Mouse (Mus musculus) ES-Bruce4 (cell line): ENCODE measurements around the gene Sema3c. TPM values are rescaled to one million over a fixed set of nuclear protein-coding genes. Genes with fewer than 3 reads are reported as not detected.

Experiments used
- H3K27ac ChIP-seq: 2 replicates; pipeline ENCODE4 v1.5.1; 2012; ENCODE audit warnings: low read length, inconsistent platforms; ENCODE audit not compliant: insufficient read depth
- H3K27me3 ChIP-seq: 2 replicates; pipeline ENCODE4 v1.6.1; 2012; ENCODE audit warnings: mild to moderate bottlenecking, low read length, inconsistent platforms; ENCODE audit not compliant: control insufficient read depth, poor library complexity, insufficient read depth, severe bottlenecking
- H3K36me3 ChIP-seq: 2 replicates; pipeline ENCODE4 v1.6.1; 2012; ENCODE audit warnings: inconsistent platforms, mild to moderate bottlenecking, low read length, moderate library complexity; ENCODE audit not compliant: control insufficient read depth, poor library complexity, insufficient read depth, severe bottlenecking
- H3K4me1 ChIP-seq: one replicate; pipeline ENCODE4 v1.8.1; 2011; ENCODE audit warnings: low read length; ENCODE audit not compliant: control insufficient read depth, insufficient read depth
- H3K4me3 ChIP-seq: 2 replicates; pipeline ENCODE4 v1.5.1; 2011; ENCODE audit warnings: low read depth, mild to moderate bottlenecking, low read length
- H3K9ac ChIP-seq: 2 replicates; pipeline ENCODE4 v1.6.1; 2012; ENCODE audit warnings: low read depth, mild to moderate bottlenecking, inconsistent platforms; ENCODE audit not compliant: poor library complexity, severe bottlenecking
- H3K9me3 ChIP-seq: replicated peaks from 2 replicates; pipeline ENCODE4 v1.6.1; 2012; ENCODE audit warnings: mild to moderate bottlenecking, low read length, inconsistent platforms; ENCODE audit not compliant: control insufficient read depth, poor library complexity, insufficient read depth, severe bottlenecking
- CTCF ChIP-seq: IDR thresholded peaks from one replicate; pipeline ENCODE4 v1.8.1; 2011; ENCODE audit warnings: low read depth, low read length
- EP300 ChIP-seq: IDR thresholded peaks from 2 replicates; pipeline ENCODE4 v1.6.1; 2011; ENCODE audit warnings: low read depth, low read length; ENCODE audit not compliant: insufficient read depth
- POLR2A ChIP-seq: IDR thresholded peaks from one replicate; pipeline ENCODE4 v1.8.1; 2011; ENCODE audit warnings: low read length; ENCODE audit not compliant: insufficient read depth
- polyA plus RNA-seq: library from polyadenylated mRNA; stranded (reverse); fragments of >200 nt; gene quantifications from 2 replicates; pipeline ENCODE4 v1.2.4, GENCODE M21; 2011; ENCODE audit warnings: low read depth; ENCODE audit not compliant: missing spikeins, insufficient read depth, insufficient read length

Sema3c gene
- polyA plus RNA-seq, 1 experiment: 11.4 TPM

GRCm38 (mm10) chr5:17728047-17728446, 154.0 kb downstream of the Sema3c start:
- Histone ChIP-seq H3K4me3 (no peak overlapping the region), H3K9me3 (no peaks in the 10 kb centered on the region), H3K36me3 (no peaks in the 10 kb centered on the region), H3K27ac (no peak overlapping the region), H3K27me3 (no peaks in the 10 kb centered on the region), H3K9ac (no peak overlapping the region), H3K4me1 (no peaks in the 10 kb centered on the region)
- TF ChIP-seq POLR2A: no peak
- no peak for TF ChIP-seq EP300
- TF ChIP-seq CTCF: no peak

- Histone ChIP-seq H3K27me3 (no peaks in the 10 kb centered on the region), H3K4me1 (no peaks in the 10 kb centered on the region), H3K27ac (no peak overlapping the region), H3K4me3 (no peak overlapping the region), H3K36me3 (no peaks in the 10 kb centered on the region), H3K9me3 (no peaks in the 10 kb centered on the region), H3K9ac (no peak overlapping the region)
- TF ChIP-seq POLR2A: no peak
- TF ChIP-seq EP300: no peak
- TF ChIP-seq CTCF: no peak
These were observed 165.7 kb downstream of the Sema3c start for GRCm38 (mm10) chr5:17739805-17740204.

- no peaks in the 10 kb centered on the region for H3K9me3 ChIP-seq
- H3K27me3 ChIP-seq: no peaks in the 10 kb centered on the region
- H3K4me3 ChIP-seq: no peak overlapping the region
- H3K4me1 ChIP-seq: no peaks in the 10 kb centered on the region
- no peak overlapping the region for H3K27ac ChIP-seq
- no peak overlapping the region for H3K9ac ChIP-seq
- H3K36me3 ChIP-seq: no peaks in the 10 kb centered on the region
- TF ChIP-seq POLR2A: no peak
- no peak for TF ChIP-seq EP300
- TF ChIP-seq CTCF: no peak
These were observed 172.4 kb downstream of the Sema3c start for GRCm38 (mm10) chr5:17746520-17746919.

GRCm38 (mm10) chr5:17747143-17747542, 173.1 kb downstream of the Sema3c start:
- Histone ChIP-seq H3K4me3 (no peak overlapping the region), H3K9ac (no peak overlapping the region), H3K27ac (no peak overlapping the region), H3K36me3 (no peaks in the 10 kb centered on the region), H3K27me3 (no peaks in the 10 kb centered on the region), H3K9me3 (no peaks in the 10 kb centered on the region), H3K4me1 (no peaks in the 10 kb centered on the region)
- no peak for TF ChIP-seq CTCF
- TF ChIP-seq POLR2A: no peak
- no peak for TF ChIP-seq EP300

- no peaks in the 10 kb centered on the region for H3K27me3 ChIP-seq
- H3K9me3 ChIP-seq: no peaks in the 10 kb centered on the region
- TF ChIP-seq CTCF (no peak), POLR2A (no peak), EP300 (no peak)
- no peaks in the 10 kb centered on the region for H3K4me1 ChIP-seq
- H3K36me3 ChIP-seq: no peaks in the 10 kb centered on the region
- no peak overlapping the region for H3K4me3 ChIP-seq
- no peak overlapping the region for H3K9ac ChIP-seq
- no peak overlapping the region for H3K27ac ChIP-seq
These were observed 174.2 kb downstream of the Sema3c start for GRCm38 (mm10) chr5:17748293-17748692.

- Histone ChIP-seq H3K4me1 (no peaks in the 10 kb centered on the region), H3K9me3 (no peaks in the 10 kb centered on the region), H3K4me3 (no peak overlapping the region), H3K36me3 (no peaks in the 10 kb centered on the region), H3K9ac (no peak overlapping the region), H3K27ac (no peak overlapping the region), H3K27me3 (no peaks in the 10 kb centered on the region)
- TF ChIP-seq POLR2A: no peak
- no peak for TF ChIP-seq CTCF
- no peak for TF ChIP-seq EP300
These were observed 179.5 kb downstream of the Sema3c start for GRCm38 (mm10) chr5:17753471-17754005.
